Mouse (Mus musculus) midbrain, embryonic 13.5 days (tissue): ENCODE data around the gene Olfr544. TPM values are rescaled to one million over a fixed set of nuclear protein-coding genes. Genes with fewer than 3 reads are reported as not detected.

Experiments
- ATAC-seq: fragments of 200-750 bp; cut with Nextera tagmentation; 2 replicates; pipeline ENCODE4 v1.8.0; 2017; ENCODE audit warnings: mild to moderate bottlenecking, moderate TSS enrichment, moderate library complexity
- H3K27ac ChIP-seq: fragments of 300-500 bp; sonication (generic); 2 replicates; pipeline ENCODE4 v1.5.1; 2015; ENCODE audit warnings: inconsistent platforms, mild to moderate bottlenecking, moderate library complexity
- H3K27me3 ChIP-seq: fragments of 300-500 bp; sonication (generic); 2 replicates; pipeline ENCODE4 v1.6.1; 2015; ENCODE audit warnings: mild to moderate bottlenecking, inconsistent platforms
- H3K36me3 ChIP-seq: fragments of 300-500 bp; sonication (generic); 2 replicates; pipeline ENCODE4 v1.6.1; 2015; ENCODE audit warnings: mild to moderate bottlenecking, inconsistent platforms
- H3K4me1 ChIP-seq: fragments of 300-500 bp; sonication (generic); replicated peaks from 2 replicates; pipeline ENCODE4 v1.6.1; 2015; ENCODE audit warnings: inconsistent platforms
- H3K4me2 ChIP-seq: fragments of 300-500 bp; sonication (generic); replicated peaks from 2 replicates; pipeline ENCODE4 v1.6.1; 2015; ENCODE audit warnings: moderate library complexity, mild to moderate bottlenecking, inconsistent platforms
- H3K4me3 ChIP-seq: fragments of 300-500 bp; sonication (generic); replicated peaks from 2 replicates; pipeline ENCODE4 v1.5.1; 2015; ENCODE audit warnings: mild to moderate bottlenecking, inconsistent platforms
- H3K9ac ChIP-seq: fragments of 300-500 bp; sonication (generic); replicated peaks from 2 replicates; pipeline ENCODE4 v1.6.1; 2015; ENCODE audit warnings: mild to moderate bottlenecking, inconsistent platforms
- H3K9me3 ChIP-seq: fragments of 300-500 bp; sonication (generic); 2 replicates; pipeline ENCODE4 v1.6.1; 2016; ENCODE audit warnings: mild to moderate bottlenecking, inconsistent platforms
- WGBS: fragments of 180-500 bp; shearing (Covaris S2); methylation state at CpG from one replicate; pipeline ENCODE4 v1.1.7; 2015; 5-methylcytosine and 5-hydroxymethylcytosine counted together
- polyA plus RNA-seq: library from polyadenylated mRNA; unstranded; fragments of >200 nt; fragmentation: Nextera tagmentation; extraction: Ambion mirVana; gene quantifications from 2 replicates; pipeline ENCODE4 v1.2.1, GENCODE M21; 2015

The Olfr544 gene
- 0.16 and 0.19 TPM in 2 replicates for polyA plus RNA-seq

GRCm38 (mm10) chr7:102488161-102488560 is at the start of gene Olfr544:
Gene Olfr544 (minus strand): TSS chr7:102488313.
- Histone ChIP-seq H3K9ac (no peak within 1 kb of the TSS), H3K4me2 (no peak within 1 kb of the TSS), H3K27me3 (no peaks in the 10 kb centered on the region), H3K27ac (no peak within 1 kb of the TSS), H3K9me3 (no peaks in the 10 kb centered on the region), H3K4me1 (no peaks in the 10 kb centered on the region), H3K36me3 (no peaks in the 10 kb centered on the region), H3K4me3 (no peak within 1 kb of the TSS)
- 42% methylated on average over 1 of the region's 1 CpGs for WGBS
- no peak for ATAC-seq

GRCm38 (mm10) chr7:102534449-102534848 is 46.3 kb upstream of the Olfr544 start, which contains the start of gene Olfr547:
Gene Olfr547 (plus strand): TSS chr7:102534749.
- Histone ChIP-seq H3K4me2 (no peak within 1 kb of the TSS), H3K27me3 (no peaks in the 10 kb centered on the region)

GRCm38 (mm10) chr7:102529052-102529451 is 40.9 kb upstream of the Olfr544 start:
- H3K27ac ChIP-seq, result no peak overlapping the region

More at GRCm38 (mm10) chr7:102534449-102534848, 46.3 kb upstream of the Olfr544 start, which contains the start of gene Olfr547:
- no peaks in the 10 kb centered on the region for H3K9me3 ChIP-seq
- H3K4me3 ChIP-seq, result no peak within 1 kb of the TSS
- no peaks in the 10 kb centered on the region for H3K36me3 ChIP-seq
- no peak within 1 kb of the TSS for H3K9ac ChIP-seq
- H3K27ac ChIP-seq, result no peak within 1 kb of the TSS
- H3K4me1 ChIP-seq, result no peaks in the 10 kb centered on the region
- no peak for ATAC-seq
- 94% methylated on average over 1 of the region's 1 CpGs for WGBS

GRCm38 (mm10) chr7:102517051-102517335 is 28.9 kb upstream of the Olfr544 start:
- no peak for ATAC-seq
- Histone ChIP-seq H3K27ac (no peak overlapping the region), H3K27me3 (peaks cover 21% of the 10 kb centered on the region), H3K4me1 (peaks cover 7% of the 10 kb centered on the region; the same call in 1 of the 2 replicates), H3K4me3 (no peak overlapping the region), H3K9ac (no peak overlapping the region), H3K36me3 (no peaks in the 10 kb centered on the region), H3K4me2 (no peak overlapping the region), H3K9me3 (no peaks in the 10 kb centered on the region)
- WGBS, result 85% methylated on average over 2 of the region's 2 CpGs

More at GRCm38 (mm10) chr7:102529052-102529451, 40.9 kb upstream of the Olfr544 start:
- no peaks in the 10 kb centered on the region for H3K4me1 ChIP-seq
- no peak for ATAC-seq
- H3K9ac ChIP-seq, result no peak overlapping the region
- H3K27me3 ChIP-seq, result no peaks in the 10 kb centered on the region
- 91% methylated on average over 1 of the region's 1 CpGs for WGBS
- H3K4me2 ChIP-seq, result no peak overlapping the region
- H3K4me3 ChIP-seq, result no peak overlapping the region
- no peaks in the 10 kb centered on the region for H3K9me3 ChIP-seq
- no peaks in the 10 kb centered on the region for H3K36me3 ChIP-seq

- no peak for ATAC-seq
- Histone ChIP-seq H3K4me2 (no peak overlapping the region), H3K9me3 (no peaks in the 10 kb centered on the region), H3K4me1 (peaks cover 7% of the 10 kb centered on the region; the same call in 1 of the 2 replicates), H3K4me3 (no peak overlapping the region), H3K27ac (no peak overlapping the region), H3K36me3 (no peaks in the 10 kb centered on the region), H3K9ac (no peak overlapping the region), H3K27me3 (peaks cover 24% of the 10 kb centered on the region)
- 82% methylated on average over 10 of the region's 10 CpGs for WGBS
These were observed 28.3 kb upstream of the Olfr544 start for GRCm38 (mm10) chr7:102516261-102517050.

GRCm38 (mm10) chr7:102514144-102514543 is 26.0 kb upstream of the Olfr544 start:
- Histone ChIP-seq H3K4me3 (no peak overlapping the region), H3K36me3 (no peaks in the 10 kb centered on the region), H3K27ac (no peak overlapping the region), H3K4me1 (peaks cover 7% of the 10 kb centered on the region; the same call in 1 of the 2 replicates), H3K27me3 (peaks cover 24% of the 10 kb centered on the region), H3K9ac (no peak overlapping the region), H3K9me3 (no peaks in the 10 kb centered on the region), H3K4me2 (no peak overlapping the region)
- WGBS, result 74% methylated on average over 4 of the region's 4 CpGs
- ATAC-seq, result no peak

GRCm38 (mm10) chr7:102512814-102513435 is 24.8 kb upstream of the Olfr544 start:
- no peaks in the 10 kb centered on the region for H3K9me3 ChIP-seq
- no peaks in the 10 kb centered on the region for H3K36me3 ChIP-seq
- peak; percentile 96 for ATAC-seq
- H3K27ac ChIP-seq, result no peak overlapping the region
- H3K27me3 ChIP-seq, result peaks cover 24% of the 10 kb centered on the region
- H3K4me2 ChIP-seq, result peak overlapping the region; percentile 83
- H3K4me3 ChIP-seq, result peak overlapping the region; percentile 53
- peak overlapping the region; percentile 76 for H3K9ac ChIP-seq
- H3K4me1 ChIP-seq, result peaks cover 7% of the 10 kb centered on the region; the same call in 1 of the 2 replicates
- WGBS, result under 1% methylated on average over 52 of the region's 54 CpGs

- peaks cover 7% of the 10 kb centered on the region; the same call in 1 of the 2 replicates for H3K4me1 ChIP-seq
- H3K4me3 ChIP-seq, result no peak overlapping the region
- no peak overlapping the region for H3K9ac ChIP-seq
- H3K27ac ChIP-seq, result no peak overlapping the region
- H3K4me2 ChIP-seq, result no peak overlapping the region
- WGBS, result 92% methylated on average over 10 of the region's 10 CpGs
- no peaks in the 10 kb centered on the region for H3K36me3 ChIP-seq
- ATAC-seq, result no peak
- H3K27me3 ChIP-seq, result peaks cover 24% of the 10 kb centered on the region
- no peaks in the 10 kb centered on the region for H3K9me3 ChIP-seq
These were observed 23.8 kb upstream of the Olfr544 start for GRCm38 (mm10) chr7:102511927-102512326.

- H3K4me1 ChIP-seq, result peaks cover 7% of the 10 kb centered on the region; the same call in 1 of the 2 replicates
- H3K27ac ChIP-seq, result no peak overlapping the region
- no peak overlapping the region for H3K9ac ChIP-seq
- WGBS, result 81% methylated on average over 7 of the region's 7 CpGs
- H3K27me3 ChIP-seq, result peaks cover 18% of the 10 kb centered on the region
- no peaks in the 10 kb centered on the region for H3K36me3 ChIP-seq
- H3K4me2 ChIP-seq, result no peak overlapping the region
- no peaks in the 10 kb centered on the region for H3K9me3 ChIP-seq
- no peak overlapping the region for H3K4me3 ChIP-seq
- no peak for ATAC-seq
These were observed 21.6 kb upstream of the Olfr544 start for GRCm38 (mm10) chr7:102509726-102510125.

GRCm38 (mm10) chr7:102508666-102509065 is 20.6 kb upstream of the Olfr544 start:
- H3K4me1 ChIP-seq, result peaks cover 7% of the 10 kb centered on the region; the same call in 1 of the 2 replicates
- no peak overlapping the region for H3K4me3 ChIP-seq
- H3K4me2 ChIP-seq, result no peak overlapping the region
- H3K27me3 ChIP-seq, result peaks cover 9% of the 10 kb centered on the region
- H3K9me3 ChIP-seq, result no peaks in the 10 kb centered on the region
- H3K36me3 ChIP-seq, result no peaks in the 10 kb centered on the region
- ATAC-seq, result no peak
- 95% methylated on average over 6 of the region's 6 CpGs for WGBS
- no peak overlapping the region for H3K9ac ChIP-seq
- H3K27ac ChIP-seq, result no peak overlapping the region

GRCm38 (mm10) chr7:102508066-102508465 is 20.0 kb upstream of the Olfr544 start:
- Histone ChIP-seq H3K27me3 (peaks cover 8% of the 10 kb centered on the region; the same call in 1 of the 2 replicates), H3K9ac (no peak overlapping the region), H3K36me3 (no peaks in the 10 kb centered on the region), H3K4me1 (0 out of 2 replicates have a peak, but pooled peaks cover 3% of the 10 kb centered on the region), H3K9me3 (no peaks in the 10 kb centered on the region), H3K4me2 (no peak overlapping the region), H3K4me3 (no peak overlapping the region), H3K27ac (no peak overlapping the region)
- 87% methylated on average over 9 of the region's 9 CpGs for WGBS
- ATAC-seq, result no peak

- no peaks in the 10 kb centered on the region for H3K4me1 ChIP-seq
- H3K4me3 ChIP-seq, result no peak overlapping the region
- no peak overlapping the region for H3K4me2 ChIP-seq
- ATAC-seq, result peak; percentile 90
- no peaks in the 10 kb centered on the region for H3K9me3 ChIP-seq
- H3K27ac ChIP-seq, result no peak overlapping the region
- no peak overlapping the region for H3K9ac ChIP-seq
- 44% methylated on average over 3 of the region's 3 CpGs for WGBS
- H3K36me3 ChIP-seq, result no peaks in the 10 kb centered on the region
- H3K27me3 ChIP-seq, result peaks cover 2% of the 10 kb centered on the region; the same call in 1 of the 2 replicates
These were observed 18.7 kb upstream of the Olfr544 start for GRCm38 (mm10) chr7:102506848-102507247.
